Mouse (Mus musculus) lung, embryonic 14.5 days (tissue): Measurements from ENCODE around the gene Ptprc. TPM values are rescaled to one million over a fixed set of nuclear protein-coding genes. Genes with fewer than 3 reads are reported as not detected.

Experiments used
- ATAC-seq: fragments of 200-750 bp; cut with Nextera tagmentation; 2 replicates; pipeline ENCODE4 v1.8.0; 2017; ENCODE audit warnings: mild to moderate bottlenecking, moderate TSS enrichment, moderate library complexity; ENCODE audit not compliant: insufficient read depth
- DNase-seq: peaks from one replicate; pipeline ENCODE4 v3.0.0-alpha.2; 2015
- H3K27ac ChIP-seq: fragments of 300-500 bp; sonication (generic); 2 replicates; pipeline ENCODE4 v1.5.1; 2014; ENCODE audit warnings: low read depth, mild to moderate bottlenecking, moderate library complexity
- H3K27me3 ChIP-seq: fragments of 300-500 bp; sonication (generic); 2 replicates; pipeline ENCODE4 v1.6.1; 2014; ENCODE audit warnings: low read length, control low read depth; ENCODE audit not compliant: insufficient read depth
- H3K36me3 ChIP-seq: fragments of 300-500 bp; sonication (generic); 2 replicates; pipeline ENCODE4 v1.6.1; 2014; ENCODE audit warnings: control low read depth; ENCODE audit not compliant: insufficient read depth
- H3K4me1 ChIP-seq: fragments of 300-500 bp; sonication (generic); 2 replicates; pipeline ENCODE4 v1.6.1; 2014; ENCODE audit warnings: antibody characterized with exemption, control low read depth; ENCODE audit not compliant: insufficient read depth
- H3K4me2 ChIP-seq: fragments of 300-500 bp; sonication (generic); 2 replicates; pipeline ENCODE4 v1.6.1; 2014; ENCODE audit warnings: mild to moderate bottlenecking
- H3K4me3 ChIP-seq: fragments of 300-500 bp; sonication (generic); 2 replicates; pipeline ENCODE4 v1.5.1; 2014; ENCODE audit warnings: low read depth, low read length
- H3K9ac ChIP-seq: fragments of 300-500 bp; sonication (generic); 2 replicates; pipeline ENCODE4 v1.6.1; 2014
- H3K9me3 ChIP-seq: fragments of 300-500 bp; sonication (generic); 2 replicates; pipeline ENCODE4 v1.6.1; 2016; ENCODE audit warnings: low read depth, low read length, control low read depth
- CTCF ChIP-seq: IDR thresholded peaks from 2 replicates; pipeline ENCODE4 v1.5.1; 2016; ENCODE audit warnings: antibody characterized with exemption, low read depth
- WGBS: fragments of 180-500 bp; shearing (Covaris S2); extraction: QIAGEN DNeasy Blood & Tissue Kit; methylation state at CpG from one replicate; pipeline ENCODE4 v1.1.7; 2014; 5-methylcytosine and 5-hydroxymethylcytosine counted together
- polyA plus RNA-seq: library from polyadenylated mRNA; unstranded; fragments of >200 nt; fragmentation: Nextera tagmentation; extraction: Ambion mirVana; gene quantifications from 2 replicates; pipeline ENCODE4 v1.2.1, GENCODE M21; 2014

Ptprc gene
- polyA plus RNA-seq, 1 experiment from 2014 or later = 2.9 TPM

DNA sequence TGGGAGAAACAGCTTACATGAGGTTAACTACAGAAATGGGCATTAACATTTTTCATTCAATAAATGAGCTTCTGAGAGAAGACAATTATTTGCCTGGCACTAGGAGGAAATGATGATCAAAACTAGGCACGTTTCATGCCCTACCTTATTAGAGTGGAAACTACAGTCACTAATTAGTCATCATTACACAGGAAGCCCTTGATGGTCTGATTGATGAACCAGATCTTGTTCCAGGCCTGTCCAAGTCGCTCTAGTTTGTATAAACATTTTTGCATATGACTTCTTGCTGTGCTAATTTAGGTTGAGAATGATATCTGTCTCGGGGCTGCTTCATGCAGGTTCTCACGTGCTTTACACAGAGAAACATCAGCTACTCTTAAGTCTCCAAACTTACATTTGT, 10.4 kb upstream of the Ptprc start:
- Histone ChIP-seq H3K4me2 (no peak overlapping the region), H3K4me3 (no peak overlapping the region), H3K27me3 (no peaks in the 10 kb centered on the region), H3K27ac (no peak overlapping the region), H3K4me1 (no peaks in the 10 kb centered on the region), H3K36me3 (no peaks in the 10 kb centered on the region), H3K9me3 (no peaks in the 10 kb centered on the region), H3K9ac (no peak overlapping the region)
- DNase-seq (no peak), ATAC-seq (no peak)
- no peak for TF ChIP-seq CTCF
- 48% methylated on average over 4 of the region's 4 CpGs for WGBS

DNA sequence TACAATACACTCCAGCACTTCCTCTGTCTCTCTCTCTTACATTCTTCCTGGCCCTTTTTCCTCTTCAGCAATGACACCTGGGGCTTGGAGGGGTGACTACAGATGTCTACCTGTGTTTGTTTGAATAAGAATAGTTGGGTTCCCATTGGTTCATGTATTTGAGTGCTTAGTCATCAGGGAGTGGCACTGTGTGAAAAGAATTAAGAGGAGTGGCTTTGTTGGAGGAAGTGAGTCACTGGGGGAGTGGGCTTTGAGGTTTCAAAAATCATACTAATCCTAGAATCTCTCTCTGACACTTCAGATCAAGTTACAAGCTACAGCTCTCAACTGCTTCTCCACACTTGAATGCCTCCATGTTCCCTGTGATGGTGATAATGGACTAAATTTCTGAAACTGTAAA, 4.6 kb upstream of the Ptprc start:
- Histone ChIP-seq H3K4me1 (no peaks in the 10 kb centered on the region), H3K4me3 (no peak overlapping the region), H3K4me2 (no peak overlapping the region), H3K27me3 (no peaks in the 10 kb centered on the region), H3K9ac (no peak overlapping the region), H3K9me3 (no peaks in the 10 kb centered on the region), H3K36me3 (no peaks in the 10 kb centered on the region), H3K27ac (no peak overlapping the region)
- TF ChIP-seq CTCF = no peak
- ATAC-seq (no peak), DNase-seq (no peak)

DNA sequence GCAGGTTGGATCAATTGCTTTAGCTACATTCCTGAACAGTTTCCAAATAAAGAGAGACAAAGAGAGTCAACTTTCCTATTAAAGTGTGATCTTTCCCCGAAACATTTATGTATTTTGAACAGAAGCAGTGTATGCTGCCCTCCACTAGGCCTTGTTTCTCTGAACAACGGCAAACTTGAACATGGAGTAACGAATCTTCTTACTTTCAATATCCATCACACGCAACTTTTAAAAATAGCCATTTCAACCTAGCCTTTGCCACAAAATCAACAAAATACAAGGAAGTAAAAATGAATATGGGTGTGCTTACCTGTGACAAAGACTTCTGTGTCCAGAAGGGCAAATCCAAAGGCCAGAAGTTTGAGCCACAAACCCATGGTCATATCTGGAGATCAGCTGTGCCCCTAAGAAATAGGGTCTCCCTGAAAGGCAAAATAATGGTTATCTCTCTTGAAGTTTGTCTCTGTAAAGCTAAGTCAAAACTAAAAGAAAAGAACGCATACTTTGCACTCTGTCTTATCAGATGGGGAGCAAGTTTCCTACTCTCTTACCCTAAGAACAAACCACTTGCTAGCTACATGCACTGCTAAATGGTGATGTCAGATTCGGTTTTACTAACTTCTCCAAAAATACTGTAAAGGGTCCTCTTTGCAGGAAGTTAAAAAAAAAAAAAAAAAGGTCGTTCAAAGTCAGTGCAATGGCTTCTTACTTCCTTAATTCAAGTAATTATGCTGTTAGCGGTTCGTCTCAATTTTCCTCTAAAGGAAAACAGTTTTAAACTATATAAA, 609 bp downstream of the Ptprc start:
- H3K4me2 ChIP-seq = no peak overlapping the region
- ATAC-seq = no peak
- no peak overlapping the region for H3K27ac ChIP-seq
- H3K9me3 ChIP-seq = no peaks in the 10 kb centered on the region
- no peak for TF ChIP-seq CTCF
- H3K36me3 ChIP-seq = no peaks in the 10 kb centered on the region
- no peak overlapping the region for H3K4me3 ChIP-seq
- no peak for DNase-seq
- 76% methylated on average over 9 of the region's 9 CpGs for WGBS
- H3K27me3 ChIP-seq = no peaks in the 10 kb centered on the region
- H3K9ac ChIP-seq = no peak overlapping the region
- H3K4me1 ChIP-seq = no peaks in the 10 kb centered on the region

DNA sequence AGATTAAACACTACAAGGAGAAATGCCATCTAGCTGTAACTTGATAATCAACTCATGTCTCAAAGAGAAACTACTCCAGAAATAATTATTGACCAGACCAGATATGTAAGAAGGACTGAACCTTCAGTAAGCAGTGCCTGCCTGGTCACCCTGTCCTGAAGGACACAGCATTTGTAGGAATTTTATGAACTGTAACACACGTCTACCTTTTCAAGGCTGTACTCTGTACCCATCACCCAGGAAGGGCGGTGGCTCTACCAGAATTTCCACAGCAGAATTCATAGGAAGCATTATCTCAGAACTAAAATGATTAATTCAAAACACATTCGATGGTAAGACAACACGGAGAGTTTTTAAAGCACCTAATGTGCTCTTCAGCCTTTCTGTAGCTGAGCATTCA, 1.4 kb downstream of the Ptprc start:
- H3K36me3 ChIP-seq = no peaks in the 10 kb centered on the region
- no peak overlapping the region for H3K4me2 ChIP-seq
- no peak for TF ChIP-seq CTCF
- H3K27me3 ChIP-seq = no peaks in the 10 kb centered on the region
- no peaks in the 10 kb centered on the region for H3K4me1 ChIP-seq
- no peaks in the 10 kb centered on the region for H3K9me3 ChIP-seq
- 92% methylated on average over 4 of the region's 4 CpGs for WGBS
- H3K9ac ChIP-seq = no peak overlapping the region
- no peak for ATAC-seq
- no peak for DNase-seq
- H3K4me3 ChIP-seq = no peak overlapping the region
- H3K27ac ChIP-seq = no peak overlapping the region

DNA sequence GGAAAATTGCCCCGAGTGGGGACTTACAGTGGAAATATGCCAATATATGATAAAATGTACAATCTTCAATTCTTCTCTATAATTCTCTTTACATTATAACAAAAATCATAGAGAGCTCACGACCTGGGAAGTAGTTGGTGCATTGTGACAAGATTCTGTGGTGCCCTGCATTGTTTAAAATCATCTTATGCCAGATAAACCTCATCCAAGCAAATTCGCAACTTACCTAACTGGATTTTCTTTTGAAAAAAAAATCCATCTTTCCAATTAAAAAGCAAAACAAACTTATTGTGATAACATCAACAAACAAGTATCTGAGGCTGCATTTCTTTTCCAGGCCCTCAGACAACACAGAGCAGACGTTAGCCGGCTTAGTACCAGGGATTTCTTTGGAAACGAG, 1.8 kb downstream of the Ptprc start:
- no peak overlapping the region for H3K4me3 ChIP-seq
- no peak for ATAC-seq
- no peaks in the 10 kb centered on the region for H3K9me3 ChIP-seq
- no peak overlapping the region for H3K9ac ChIP-seq
- H3K4me1 ChIP-seq = no peaks in the 10 kb centered on the region
- no peaks in the 10 kb centered on the region for H3K36me3 ChIP-seq
- H3K27ac ChIP-seq = no peak overlapping the region
- no peak for DNase-seq
- 74% methylated on average over 6 of the region's 6 CpGs for WGBS
- no peaks in the 10 kb centered on the region for H3K27me3 ChIP-seq
- no peak overlapping the region for H3K4me2 ChIP-seq
- TF ChIP-seq CTCF = no peak

DNA sequence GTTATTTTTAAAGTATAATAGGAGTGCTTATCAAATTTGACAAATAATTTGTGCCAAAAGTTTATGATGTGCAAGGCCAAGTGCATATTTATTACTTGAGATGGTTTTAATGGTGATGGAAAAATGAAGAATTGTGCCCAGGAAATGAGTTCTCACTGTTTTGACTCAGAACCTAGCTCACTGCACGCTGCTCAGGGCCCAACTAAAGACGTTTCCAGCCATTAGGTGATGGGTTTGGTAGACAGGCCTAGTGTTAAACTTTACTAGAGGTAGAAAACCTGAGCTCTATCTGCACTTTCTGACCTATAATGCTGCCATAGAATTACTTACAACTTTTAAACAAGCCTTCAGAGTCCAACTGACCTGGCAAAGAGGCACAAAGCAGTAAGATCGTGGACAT, 3.0 kb downstream of the Ptprc start:
- Histone ChIP-seq H3K4me2 (no peak overlapping the region), H3K4me3 (no peak overlapping the region), H3K27me3 (no peaks in the 10 kb centered on the region), H3K9me3 (no peaks in the 10 kb centered on the region), H3K27ac (no peak overlapping the region), H3K36me3 (no peaks in the 10 kb centered on the region), H3K4me1 (no peaks in the 10 kb centered on the region), H3K9ac (no peak overlapping the region)
- ATAC-seq (no peak), DNase-seq (no peak)
- TF ChIP-seq CTCF = no peak
- 68% methylated on average over 3 of the region's 3 CpGs for WGBS

DNA sequence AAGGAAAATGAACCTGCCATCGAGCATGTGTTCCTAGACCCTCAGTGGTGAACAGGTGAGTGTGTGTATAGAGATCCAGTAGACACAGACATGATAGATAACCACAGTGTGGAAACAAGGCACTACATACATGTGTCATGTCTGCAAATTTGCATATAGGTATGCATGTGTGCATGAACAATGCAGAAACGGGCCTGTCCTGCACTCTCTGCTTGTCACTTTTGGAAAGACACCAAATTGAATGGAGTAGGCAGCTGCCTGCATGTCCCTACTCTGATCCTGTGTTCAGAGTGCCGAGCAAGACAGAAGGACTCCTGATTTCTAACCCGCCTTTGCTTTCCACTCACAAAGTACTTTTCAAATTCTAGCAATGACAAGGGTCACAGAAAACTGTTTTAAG, 3.4 kb downstream of the Ptprc start:
- Histone ChIP-seq H3K4me3 (no peak overlapping the region), H3K27ac (no peak overlapping the region), H3K27me3 (no peaks in the 10 kb centered on the region), H3K4me2 (no peak overlapping the region), H3K4me1 (no peaks in the 10 kb centered on the region), H3K9ac (no peak overlapping the region), H3K36me3 (no peaks in the 10 kb centered on the region), H3K9me3 (no peaks in the 10 kb centered on the region)
- 70% methylated on average over 4 of the region's 4 CpGs for whole genome bisulfite sequencing
- no peak for ATAC-seq
- no peak for DNase-seq
- TF ChIP-seq CTCF = no peak
